Mouse (Mus musculus): ENCODE data around the gene Tuba1a. TPM values are rescaled to one million over a fixed set of nuclear protein-coding genes. Genes with fewer than 3 reads are reported as not detected.
"Not testable (repeated sequence)": the region's sequence is repeated elsewhere in the genome, so short reads cannot be mapped to it uniquely, and the experiment has no call there.

Gene Tuba1a
- total RNA-seq, 2 experiments from 2014 or later = 4.5 to 9.7 TPM

DNA sequence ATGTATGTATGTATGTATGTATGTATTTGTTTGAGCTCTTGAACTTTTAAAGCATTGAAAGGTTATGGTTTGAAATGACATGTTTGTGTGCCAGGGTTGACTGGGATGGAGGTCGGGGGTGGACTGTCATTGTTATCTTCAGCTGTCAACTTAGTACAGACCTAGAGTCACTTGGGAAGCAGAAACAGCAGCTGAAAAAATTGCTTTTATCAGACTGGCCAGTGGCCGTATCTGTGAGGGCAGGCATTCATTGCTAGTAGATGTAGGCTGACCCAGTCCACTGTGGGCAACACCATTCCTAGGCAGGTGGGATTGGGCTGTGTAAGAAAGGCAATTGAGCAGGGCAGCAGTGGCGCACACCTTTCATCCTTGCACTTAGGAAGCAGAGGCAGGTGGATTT is 6.0 kb upstream of the Tuba1a start:
- peak; percentile 55; the same call in 1 of the 2 replicates for ATAC-seq (replicated peaks; ENCODE audit: low FRiP score, low TSS enrichment, poor library complexity, severe bottlenecking)

DNA sequence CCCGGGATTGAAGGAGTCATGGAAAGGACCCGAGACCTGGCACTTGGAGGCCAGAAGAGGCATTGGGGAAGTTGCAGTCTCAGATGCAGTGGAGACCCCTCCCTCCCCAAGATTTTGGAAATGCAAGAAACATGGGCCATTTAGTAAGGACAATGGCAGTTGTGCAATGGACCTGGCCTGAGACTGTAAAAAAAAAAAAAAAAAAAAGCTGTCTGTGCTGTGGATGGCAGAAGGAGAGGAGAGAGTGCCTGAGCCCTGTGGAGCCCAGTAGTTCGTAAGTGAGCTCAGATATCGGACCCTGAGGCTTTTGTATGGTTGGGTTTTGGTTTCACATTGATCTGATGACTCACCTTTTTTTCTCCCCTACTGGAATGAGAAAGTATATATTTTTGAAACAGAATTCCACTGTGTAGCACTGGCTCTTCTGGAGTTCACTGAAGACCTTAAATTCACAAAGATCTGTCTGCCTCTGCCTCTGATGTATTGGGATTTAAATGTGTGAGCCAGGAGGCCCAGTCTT is 5.5 kb upstream of the Tuba1a start:
- no peak for ATAC-seq (replicated peaks; ENCODE audit: low FRiP score, low TSS enrichment, poor library complexity, severe bottlenecking)

DNA sequence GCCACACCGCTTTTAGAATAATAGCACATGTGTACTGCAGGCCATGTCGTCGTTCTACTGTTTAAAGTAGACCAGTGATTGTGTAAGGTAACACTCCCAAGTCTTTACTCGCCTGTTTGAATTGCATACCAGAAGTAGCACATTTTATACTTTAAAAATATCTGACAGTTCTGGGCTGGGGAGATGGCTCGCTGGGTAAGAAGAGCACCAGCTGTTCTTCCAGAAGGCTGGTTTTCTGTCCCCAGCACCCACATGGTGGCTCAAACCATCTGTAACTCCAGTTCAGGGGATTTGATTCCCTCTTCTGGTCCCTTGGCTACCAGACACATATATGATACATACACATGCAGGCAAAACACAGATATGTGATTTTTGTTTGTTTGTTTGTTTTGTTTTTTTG is 4.0 kb upstream of the Tuba1a start:
- no peak for ATAC-seq (replicated peaks; ENCODE audit: low FRiP score, low TSS enrichment, poor library complexity, severe bottlenecking)

GRCm38 (mm10) chr15:98956000-98956399 is 2.5 kb upstream of the Tuba1a start:
- no peak for ATAC-seq (replicated peaks; ENCODE audit: low FRiP score, low TSS enrichment, poor library complexity, severe bottlenecking)

- ATAC-seq (replicated peaks; ENCODE audit: low FRiP score, low TSS enrichment, poor library complexity, severe bottlenecking) = no peak
These were observed 1.8 kb upstream of the Tuba1a start for GRCm38 (mm10) chr15:98955324-98955723.

DNA sequence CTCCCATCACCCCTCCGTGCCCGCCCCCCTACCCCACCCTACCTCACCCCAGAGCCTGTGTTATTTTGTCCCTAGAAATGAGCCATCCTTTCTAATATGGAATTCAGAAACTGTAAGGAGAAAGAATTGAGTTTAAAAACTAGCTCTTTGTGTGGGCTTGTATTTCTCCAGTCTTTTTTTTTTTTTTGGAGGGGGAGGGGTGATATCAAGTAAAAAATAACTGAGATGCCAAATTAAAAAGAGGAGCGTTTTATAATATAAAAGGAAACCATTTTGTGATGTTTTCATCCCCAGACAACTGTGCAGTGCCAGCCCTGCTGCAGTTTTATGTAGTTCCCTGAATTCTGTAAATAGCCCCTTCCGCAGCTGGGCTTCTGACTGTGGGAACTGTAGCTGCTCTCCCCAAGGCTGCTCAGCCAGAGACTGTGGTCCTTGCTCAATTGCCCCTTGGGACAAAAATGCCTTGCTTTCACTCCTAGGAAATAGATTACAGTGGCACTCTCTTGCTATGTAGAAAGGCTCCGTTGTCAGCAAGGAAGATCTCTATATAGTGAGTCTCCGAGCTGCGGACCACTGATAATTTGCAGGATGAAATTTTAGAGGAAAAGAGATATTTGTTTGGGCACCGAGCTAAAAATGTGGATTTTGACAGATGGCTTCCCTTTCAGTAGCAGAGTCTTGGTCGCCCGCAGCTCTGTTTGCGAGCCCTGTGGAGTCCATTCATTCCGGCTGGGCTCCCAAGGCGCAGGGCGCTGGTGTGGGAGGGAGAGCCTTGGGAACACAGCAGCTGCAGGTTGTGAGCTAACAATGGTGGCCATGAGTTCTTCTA is 1.1 kb upstream of the Tuba1a start:
- ATAC-seq (replicated peaks; ENCODE audit: low FRiP score, low TSS enrichment, poor library complexity, severe bottlenecking) = no peak

GRCm38 (mm10) chr15:98952751-98953400 is 627 bp downstream of the Tuba1a start:
- ATAC-seq (replicated peaks; ENCODE audit: low FRiP score, low TSS enrichment, poor library complexity, severe bottlenecking) = peak; percentile 87

- no peak for ATAC-seq (replicated peaks; ENCODE audit: low FRiP score, low TSS enrichment, poor library complexity, severe bottlenecking)
These were observed 1.4 kb downstream of the Tuba1a start for GRCm38 (mm10) chr15:98952063-98952455.

DNA sequence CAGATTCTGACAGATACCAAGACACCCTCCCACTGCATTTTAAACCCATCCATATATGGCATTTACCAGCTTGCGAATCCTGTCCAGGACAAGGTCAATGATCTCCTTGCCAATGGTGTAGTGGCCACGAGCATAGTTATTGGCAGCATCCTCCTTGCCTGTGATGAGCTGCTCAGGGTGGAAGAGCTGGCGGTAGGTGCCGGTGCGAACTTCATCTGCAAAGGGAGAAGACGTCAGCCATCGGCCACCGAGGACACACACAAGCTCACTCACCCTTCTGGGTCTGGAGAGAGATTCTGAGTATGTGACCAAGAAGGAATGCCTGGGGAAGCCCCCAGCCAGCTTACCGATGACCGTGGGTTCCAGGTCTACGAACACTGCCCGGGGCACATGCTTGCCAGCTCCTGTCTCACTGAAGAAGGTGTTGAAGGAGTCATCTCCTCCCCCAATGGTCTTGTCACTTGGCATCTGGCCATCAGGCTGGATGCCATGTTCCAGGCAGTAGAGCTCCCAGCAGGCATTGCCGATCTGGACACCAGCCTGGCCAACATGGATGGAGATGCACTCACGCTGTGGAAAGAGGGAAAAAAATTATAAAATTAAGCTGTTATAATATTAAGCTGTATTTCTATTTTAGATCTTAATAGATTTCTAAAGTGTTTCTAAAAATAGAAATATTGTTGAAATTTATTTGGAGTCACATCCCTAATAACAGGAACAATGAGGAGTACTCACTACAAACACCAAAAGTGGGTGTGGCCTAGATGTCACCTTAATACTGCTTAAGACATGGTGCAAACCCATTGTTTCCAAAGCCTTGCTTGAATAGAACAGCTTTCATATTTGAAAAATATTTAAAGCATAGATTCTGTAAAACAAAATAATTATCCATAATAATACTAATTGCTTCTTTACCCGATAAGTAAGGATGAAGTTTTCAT is 2.1 kb downstream of the Tuba1a start:
- not testable (repeated sequence) for ATAC-seq (replicated peaks; ENCODE audit: low FRiP score, low TSS enrichment, poor library complexity, severe bottlenecking)

GRCm38 (mm10) chr15:98949607-98949892 is 4.0 kb downstream of the Tuba1a start:
- ATAC-seq (replicated peaks; ENCODE audit: low FRiP score, low TSS enrichment, poor library complexity, severe bottlenecking) = no peak

DNA sequence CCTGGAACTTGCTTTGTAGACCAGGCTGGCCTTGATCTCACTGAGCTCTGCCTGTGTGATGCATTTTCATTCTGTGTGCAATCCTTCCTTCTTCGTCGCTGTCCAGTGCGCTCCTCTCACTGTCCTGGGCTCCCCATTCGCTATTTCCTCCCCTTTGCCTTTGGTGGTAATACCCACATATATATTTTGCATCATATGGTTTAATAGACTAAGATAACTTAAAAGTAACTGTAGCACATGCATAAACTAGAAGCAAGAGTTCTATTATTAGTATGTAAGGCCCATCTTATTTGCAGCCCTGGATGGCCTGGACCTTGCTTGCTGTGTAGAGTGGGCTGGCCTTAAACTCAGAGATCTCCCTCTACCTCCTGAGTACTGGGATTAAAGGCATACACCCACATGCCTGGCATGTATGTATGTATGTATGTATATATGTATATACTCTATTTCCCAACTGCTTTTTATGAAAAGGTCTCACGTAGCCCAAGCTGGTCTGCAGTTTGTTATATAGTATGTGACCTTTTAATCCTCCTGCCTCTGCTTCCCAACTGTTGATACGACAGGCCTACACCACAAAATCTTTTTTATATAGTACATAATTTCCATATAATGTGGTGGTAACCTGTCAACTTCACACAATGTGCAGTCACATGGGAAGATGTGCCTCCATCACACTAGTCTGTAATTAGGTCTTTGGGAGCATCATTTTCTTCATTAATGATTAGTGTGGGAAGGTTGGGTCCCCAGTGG is 4.5 kb downstream of the Tuba1a start:
- ATAC-seq (replicated peaks; ENCODE audit: low FRiP score, low TSS enrichment, poor library complexity, severe bottlenecking) = no peak

- no peak for ATAC-seq (replicated peaks; ENCODE audit: low FRiP score, low TSS enrichment, poor library complexity, severe bottlenecking)
These were observed 5.1 kb downstream of the Tuba1a start for GRCm38 (mm10) chr15:98948382-98948781.

DNA sequence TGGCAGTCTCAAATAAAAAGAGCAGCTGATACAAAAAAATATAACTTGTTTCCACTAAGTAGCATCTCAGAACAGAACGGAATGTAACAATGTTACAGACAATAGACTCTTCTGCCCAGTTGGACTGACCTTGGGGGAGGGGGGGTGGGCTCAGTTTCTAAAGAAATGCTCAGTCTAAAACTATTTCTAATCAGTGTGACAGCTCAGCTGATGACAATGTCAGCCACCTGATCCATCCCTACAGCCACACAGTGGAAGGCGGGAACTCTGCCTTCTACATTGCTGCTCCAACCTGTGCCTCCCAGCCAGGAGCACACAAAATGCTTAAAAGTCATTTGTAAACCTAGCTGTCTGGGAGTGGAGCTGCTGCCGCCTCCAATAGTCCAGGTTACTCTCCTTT is 5.6 kb downstream of the Tuba1a start:
- ATAC-seq (replicated peaks; ENCODE audit: low FRiP score, low TSS enrichment, poor library complexity, severe bottlenecking) = no peak

DNA sequence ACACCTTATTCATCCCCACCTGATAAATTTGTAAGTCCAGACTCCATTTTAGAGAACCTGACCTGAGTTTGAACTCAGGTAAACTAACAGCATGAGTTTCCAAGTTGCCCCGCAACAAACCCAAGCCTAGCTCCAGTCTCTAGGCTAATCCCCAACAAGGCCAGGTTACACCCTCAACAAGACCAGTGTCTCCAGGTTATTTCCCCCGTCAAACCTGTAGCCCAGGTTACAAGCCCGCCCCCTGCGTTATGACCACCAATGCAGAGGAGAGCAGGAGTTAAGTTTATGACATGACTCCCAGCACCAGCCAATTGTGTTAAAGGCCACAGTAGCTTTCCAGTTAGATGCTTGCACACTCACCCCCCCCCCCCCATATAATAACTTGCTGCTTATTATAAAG is 10.4 kb downstream of the Tuba1a start:
- no peak for ATAC-seq (replicated peaks; ENCODE audit: low FRiP score, low TSS enrichment, poor library complexity, severe bottlenecking)

GRCm38 (mm10) chr15:98942081-98942480 is 11.4 kb downstream of the Tuba1a start:
- ATAC-seq (replicated peaks; ENCODE audit: low FRiP score, low TSS enrichment, poor library complexity, severe bottlenecking) = no peak

- no peak for ATAC-seq (replicated peaks; ENCODE audit: low FRiP score, low TSS enrichment, poor library complexity, severe bottlenecking)
These were observed 12.0 kb downstream of the Tuba1a start for GRCm38 (mm10) chr15:98941539-98941938.

- ATAC-seq (replicated peaks; ENCODE audit: low FRiP score, low TSS enrichment, poor library complexity, severe bottlenecking) = peak; percentile 46; the same call in 1 of the 2 replicates
These were observed 12.7 kb downstream of the Tuba1a start for GRCm38 (mm10) chr15:98940816-98941215.

DNA sequence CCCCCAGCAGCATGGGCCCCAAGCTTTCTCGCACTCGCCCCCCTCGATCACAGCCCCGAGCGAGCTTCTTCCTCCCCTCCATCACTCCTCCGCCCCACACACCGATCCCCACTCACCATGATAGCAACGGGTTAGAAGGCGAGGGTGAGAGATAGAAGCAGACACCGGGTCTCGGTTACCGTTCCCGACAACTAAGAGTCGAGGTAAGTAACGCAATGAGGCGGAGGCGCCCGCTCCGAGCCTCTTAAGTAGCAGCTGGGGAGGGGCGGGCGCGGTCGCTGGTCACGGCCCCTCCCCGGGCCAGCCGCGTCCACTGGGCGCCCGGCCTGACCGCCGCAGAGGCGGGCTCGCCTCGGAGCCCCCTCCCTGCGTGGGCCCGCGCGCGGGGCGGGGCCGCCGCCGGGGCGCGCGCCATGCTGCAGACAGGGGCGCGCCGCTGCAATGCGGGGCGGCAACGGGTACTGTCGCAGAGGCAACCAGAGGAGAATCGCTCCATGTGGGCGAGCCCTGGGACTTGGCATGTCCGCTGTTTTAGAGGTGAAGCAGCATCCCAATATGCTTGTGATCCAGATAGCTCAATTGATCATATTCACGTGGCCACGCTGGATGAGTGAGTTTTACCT is 19.2 kb downstream of the Tuba1a start, which contains the start of gene Tuba1b:
TSS of gene Tuba1b (minus strand) at position 349 of the 623 bp plus-strand sequence.
- ATAC-seq (replicated peaks; ENCODE audit: low FRiP score, low TSS enrichment, poor library complexity, severe bottlenecking) = peak; percentile 72

- peak; percentile 66 for ATAC-seq (replicated peaks; ENCODE audit: low FRiP score, low TSS enrichment, poor library complexity, severe bottlenecking)
These were observed 19.7 kb downstream of the Tuba1a start for GRCm38 (mm10) chr15:98933833-98934216.
